Mouse (Mus musculus) ES-E14 (cell line): ENCODE data around the gene Lonp2.

Source experiments
- CHD2 ChIP-seq: IDR thresholded peaks from 2 replicates; pipeline ENCODE4 v1.6.1; 2014; ENCODE audit warnings: mild to moderate bottlenecking, low read depth, low read length, inconsistent platforms
- HCFC1 ChIP-seq: IDR thresholded peaks from 2 replicates; pipeline ENCODE4 v1.6.1; 2012; ENCODE audit warnings: low read length, inconsistent platforms, borderline replicate concordance; ENCODE audit not compliant: insufficient read depth
- MAFK ChIP-seq: IDR thresholded peaks from 2 replicates; pipeline ENCODE4 v1.6.1; 2014; ENCODE audit warnings: mild to moderate bottlenecking, low read depth, low read length, inconsistent platforms; ENCODE audit not compliant: insufficient read depth
- ZNF384 ChIP-seq: IDR thresholded peaks from 2 replicates; pipeline ENCODE4 v1.6.1; 2012; ENCODE audit warnings: low read depth, low read length, inconsistent platforms

- no peak for TF ChIP-seq MAFK
- TF ChIP-seq CHD2, result no peak
- TF ChIP-seq HCFC1, result no peak
- TF ChIP-seq ZNF384, result no peak
Measured at GRCm38 (mm10) chr8:86765669-86766068, 141.8 kb downstream of the Lonp2 start.
